14 mouse cellular contexts compared by ENCODE assay signal in genomic region chr2:157447297-157448158, GRCm38 (mm10). TPM values are rescaled to one million over a fixed set of nuclear protein-coding genes. Genes with fewer than 3 reads are reported as not detected.
DNase-seq lines count a peak whose midpoint lies in the region; ATAC-seq lines count a peak whose summit lies in the region.
"Had no signal": no experiment of that assay in that cellular context is flagged by ENCODE, and none has a peak within 500 bp of the region (broad histone marks: within the 10 kb centered on the region; RNA-seq: fewer than 3 reads in every experiment).

No protein-coding gene starts in this region.

- peaks cover 35% of the 10 kb centered on the region for H3K36me3 ChIP-seq in heart, embryonic 10.5 days
- H3K36me3 ChIP-seq in heart, embryonic 12.5 days: peaks cover 21% of the 10 kb centered on the region
- H3K36me3 ChIP-seq in stomach, embryonic 16.5 days (ENCODE audit: control insufficient read depth, insufficient read depth, low read length): peaks cover 6% of the 10 kb centered on the region; the same call in 1 of the 2 replicates
- peaks cover 7% of the 10 kb centered on the region; the same call in 1 of the 2 replicates for H3K36me3 ChIP-seq in midbrain, embryonic 16.5 days (ENCODE audit: control insufficient read depth, insufficient read depth, low read length)
- H3K36me3 ChIP-seq in heart, embryonic 11.5 days (ENCODE audit: control insufficient read depth, insufficient read depth, low read length): 0 out of 2 replicates have a peak, but pooled peaks cover 7% of the 10 kb centered on the region
- H3K36me3 ChIP-seq in forebrain, embryonic 14.5 days (ENCODE audit: control insufficient read depth, insufficient read depth, low read length): peaks cover 42% of the 10 kb centered on the region

- H3K9me3 ChIP-seq in heart, embryonic 10.5 days: no peaks in the 10 kb centered on the region
- H3K9me3 ChIP-seq in heart, embryonic 12.5 days (replicated peaks): no peaks in the 10 kb centered on the region; the same call in 1 of the 2 replicates
- peaks cover 5% of the 10 kb centered on the region; the same call in 1 of the 2 replicates for H3K9me3 ChIP-seq in stomach, embryonic 16.5 days (replicated peaks; ENCODE audit: control insufficient read depth, low read length)
- no peaks in the 10 kb centered on the region for H3K9me3 ChIP-seq in midbrain, embryonic 16.5 days (replicated peaks; ENCODE audit: control insufficient read depth, low read length, poor library complexity, severe bottlenecking)
- no peaks in the 10 kb centered on the region for H3K9me3 ChIP-seq in heart, embryonic 11.5 days (replicated peaks; ENCODE audit: control insufficient read depth, low read length)
- H3K9me3 ChIP-seq in forebrain, embryonic 14.5 days (replicated peaks; ENCODE audit: control insufficient read depth, low read length): no peaks in the 10 kb centered on the region
- H3K9me3 ChIP-seq: hindbrain, embryonic 13.5 days; limb, embryonic 13.5 days had no signal

- ATAC-seq in heart, embryonic 12.5 days (ENCODE audit: insufficient number of reproducible peaks, low FRiP score): no peak
- ATAC-seq in stomach, embryonic 16.5 days (ENCODE audit: insufficient read depth, low FRiP score): no peak
- no peak for ATAC-seq in midbrain, embryonic 16.5 days
- ATAC-seq in heart, embryonic 11.5 days (replicated peaks; ENCODE audit: insufficient number of reproducible peaks, low FRiP score, low TSS enrichment): no peak
- no peak for ATAC-seq in forebrain, embryonic 14.5 days

- H3K4me1 ChIP-seq in heart, embryonic 10.5 days: peaks cover 11% of the 10 kb centered on the region; the same call in 1 of the 2 replicates
- H3K4me1 ChIP-seq in heart, embryonic 12.5 days (replicated peaks): peaks cover 9% of the 10 kb centered on the region
- H3K4me1 ChIP-seq in stomach, embryonic 16.5 days (ENCODE audit: control insufficient read depth, insufficient read depth, low read length): no peaks in the 10 kb centered on the region
- H3K4me1 ChIP-seq in midbrain, embryonic 16.5 days (ENCODE audit: control insufficient read depth, insufficient read depth, low read length): no peaks in the 10 kb centered on the region
- H3K4me1 ChIP-seq in heart, embryonic 11.5 days (ENCODE audit: control insufficient read depth, insufficient read depth, low read length): no peaks in the 10 kb centered on the region
- H3K4me1 ChIP-seq in forebrain, embryonic 14.5 days (ENCODE audit: control insufficient read depth, insufficient read depth, low read length): no peaks in the 10 kb centered on the region
- H3K4me1 ChIP-seq: hindbrain, embryonic 13.5 days; limb, embryonic 13.5 days had no signal

- no peak overlapping the region for H3K4me3 ChIP-seq in heart, embryonic 10.5 days
- H3K4me3 ChIP-seq in heart, embryonic 12.5 days: no peak overlapping the region
- no peak overlapping the region for H3K4me3 ChIP-seq in stomach, embryonic 16.5 days (replicated peaks; ENCODE audit: low read length)
- H3K4me3 ChIP-seq in midbrain, embryonic 16.5 days (ENCODE audit: low read depth, low read length): no peak overlapping the region
- H3K4me3 ChIP-seq in heart, embryonic 11.5 days (ENCODE audit: low read depth, low read length): no peak overlapping the region
- H3K4me3 ChIP-seq in forebrain, embryonic 14.5 days (ENCODE audit: low read depth, low read length): no peak overlapping the region
- H3K4me3 ChIP-seq: erythroblast, embryonic 14.5 days; hindbrain, embryonic 13.5 days; limb, embryonic 13.5 days had no signal

- DNase-seq in heart, embryonic 10.5 days (ENCODE audit: low spot score): no peak
- peak; percentile 59 to 66 for DNase-seq in CD8-positive naive resting alpha-beta T cell, adult 2 months (ENCODE audit: low read depth in 2 of 2, low spot score in 2 of 2)
- peak; percentile 54 for DNase-seq in fibroblast of lung, adult 2 months (ENCODE audit: low read depth)
- no peak for DNase-seq in forebrain, embryonic 14.5 days (ENCODE audit: low spot score)
- DNase-seq: adrenal gland, adult 8-10 months; cerebellum, adult 8-10 months; kidney, postnatal 25 days had no signal

- no peaks in the 10 kb centered on the region for H3K27me3 ChIP-seq in heart, embryonic 10.5 days (ENCODE audit: insufficient read depth, poor library complexity, severe bottlenecking)
- H3K27me3 ChIP-seq in heart, embryonic 12.5 days (replicated peaks): no peaks in the 10 kb centered on the region
- no peaks in the 10 kb centered on the region for H3K27me3 ChIP-seq in stomach, embryonic 16.5 days (ENCODE audit: control insufficient read depth, insufficient read depth, low read length)
- no peaks in the 10 kb centered on the region for H3K27me3 ChIP-seq in midbrain, embryonic 16.5 days (ENCODE audit: control insufficient read depth, insufficient read depth, low read depth, low read length)
- no peaks in the 10 kb centered on the region for H3K27me3 ChIP-seq in heart, embryonic 11.5 days (ENCODE audit: control insufficient read depth, insufficient read depth, low read length)
- no peaks in the 10 kb centered on the region for H3K27me3 ChIP-seq in forebrain, embryonic 14.5 days (replicated peaks; ENCODE audit: control insufficient read depth, insufficient read depth, low read length)
- H3K27me3 ChIP-seq: hindbrain, embryonic 13.5 days; limb, embryonic 13.5 days had no signal

- WGBS in heart, embryonic 10.5 days: 50% methylated on average over 15 of the region's 15 CpGs
- WGBS in heart, embryonic 12.5 days: 40% methylated on average over 15 of the region's 15 CpGs
- WGBS in stomach, embryonic 16.5 days: 71% methylated on average over 15 of the region's 15 CpGs
- WGBS in midbrain, embryonic 16.5 days: 88% methylated on average over 15 of the region's 15 CpGs
- WGBS in heart, embryonic 11.5 days (ENCODE audit: insufficient replicate concordance): 51% methylated on average over 15 of the region's 15 CpGs
- WGBS in forebrain, embryonic 14.5 days: 90% methylated on average over 15 of the region's 15 CpGs

- H3K9ac ChIP-seq in heart, embryonic 12.5 days: no peak overlapping the region
- no peak overlapping the region for H3K9ac ChIP-seq in stomach, embryonic 16.5 days (ENCODE audit: low read length)
- no peak overlapping the region for H3K9ac ChIP-seq in midbrain, embryonic 16.5 days (ENCODE audit: low read depth, low read length)
- no peak overlapping the region for H3K9ac ChIP-seq in heart, embryonic 11.5 days (ENCODE audit: low read depth, low read length)
- H3K9ac ChIP-seq in forebrain, embryonic 14.5 days (ENCODE audit: low read length): no peak overlapping the region
- H3K9ac ChIP-seq: hindbrain, embryonic 13.5 days; limb, embryonic 13.5 days had no signal

- H3K27ac ChIP-seq in heart, embryonic 10.5 days: 0 out of 2 replicates have a peak overlapping the region, but pooled peaks have one; percentile 10
- H3K27ac ChIP-seq in heart, embryonic 12.5 days (ENCODE audit: poor library complexity, severe bottlenecking): no peak overlapping the region
- H3K27ac ChIP-seq in stomach, embryonic 16.5 days (ENCODE audit: low read length): 0 out of 2 replicates have a peak overlapping the region, but pooled peaks have one; percentile 33
- H3K27ac ChIP-seq in midbrain, embryonic 16.5 days (ENCODE audit: low read length): no peak overlapping the region
- no peak overlapping the region for H3K27ac ChIP-seq in heart, embryonic 11.5 days (ENCODE audit: low read depth, low read length)
- H3K27ac ChIP-seq in forebrain, embryonic 14.5 days (ENCODE audit: low read depth, low read length): no peak overlapping the region
- H3K27ac ChIP-seq: hindbrain, embryonic 13.5 days; limb, embryonic 13.5 days had no signal

- no peak overlapping the region for H3K4me2 ChIP-seq in heart, embryonic 12.5 days
- H3K4me2 ChIP-seq in stomach, embryonic 16.5 days (ENCODE audit: low read depth, low read length): no peak overlapping the region
- H3K4me2 ChIP-seq in midbrain, embryonic 16.5 days (ENCODE audit: low read length): no peak overlapping the region
- H3K4me2 ChIP-seq in heart, embryonic 11.5 days: no peak overlapping the region
- no peak overlapping the region for H3K4me2 ChIP-seq in forebrain, embryonic 14.5 days (ENCODE audit: low read length)
- H3K4me2 ChIP-seq: hindbrain, embryonic 13.5 days; limb, embryonic 13.5 days had no signal

RNA-seq across cellular contexts. Expression of gene Src, which starts 29.3 kb away (rescaled TPM):
- 9.3 and 12.7 TPM in 2 replicates for polyA plus RNA-seq in heart, embryonic 10.5 days (2016; fragmentation: Nextera tagmentation; extraction: Ambion mirVana)
- polyA plus RNA-seq in heart, embryonic 12.5 days (2016; fragmentation: Nextera tagmentation; extraction: Ambion mirVana): 10.9 and 13.4 TPM in 2 replicates
- 12.1 and 14.7 TPM in 2 replicates for polyA plus RNA-seq in stomach, embryonic 16.5 days (2015; fragmentation: Nextera tagmentation; extraction: Ambion mirVana)
- polyA plus RNA-seq in midbrain, embryonic 16.5 days (2015; fragmentation: Nextera tagmentation; extraction: Ambion mirVana): 32.5 and 33.2 TPM in 2 replicates
- polyA plus RNA-seq in heart, embryonic 11.5 days (2014; fragmentation: Nextera tagmentation; extraction: Ambion mirVana): 4.7 and 6.2 TPM in 2 replicates
- polyA plus RNA-seq in forebrain, embryonic 14.5 days (2014; fragmentation: Nextera tagmentation; extraction: Ambion mirVana): 30.1 and 31.0 TPM in 2 replicates

Comparison
In these comparisons a context has a peak if more than half of its experiments do, and no peak if none do; other contexts are left out.
1. H3K27ac ChIP-seq: peak in heart, embryonic 10.5 days (single experiment) and stomach, embryonic 16.5 days (single experiment); none in heart, embryonic 12.5 days (single experiment), midbrain, embryonic 16.5 days (single experiment), heart, embryonic 11.5 days (single experiment) and forebrain, embryonic 14.5 days (single experiment).
2. DNase-seq: peak in CD8-positive naive resting alpha-beta T cell, adult 2 months (2 of 2) and fibroblast of lung, adult 2 months (single experiment); none in heart, embryonic 10.5 days (single experiment) and forebrain, embryonic 14.5 days (single experiment).